Mouse (Mus musculus): ENCODE results near the gene Fam20c. TPM values are rescaled to one million over a fixed set of nuclear protein-coding genes. Genes with fewer than 3 reads are reported as not detected.

Gene Fam20c
- polyA plus RNA-seq, 1 experiment from 2014 or later, result 26.4 TPM

GRCm38 (mm10) chr5:138753946-138754302 is 390 bp upstream of the Fam20c start:
- ATAC-seq (ENCODE audit: low FRiP score) (no peak), DNase-seq (ENCODE audit: low spot score) (peak; percentile 59)
- Histone ChIP-seq H3K4me3 (ENCODE audit: low read depth, low read length) (peak overlapping the region; percentile 66), H3K27ac (ENCODE audit: low read depth, low read length) (peak overlapping the region; percentile 79), H3K4me2 (replicated peaks; ENCODE audit: low read depth, low read length) (peak overlapping the region; percentile 97), H3K9me3 (ENCODE audit: control insufficient read depth, low read length) (no peaks in the 10 kb centered on the region), H3K9ac (ENCODE audit: low read depth, low read length) (peak overlapping the region; percentile 89), H3K4me1 (replicated peaks; ENCODE audit: control insufficient read depth, insufficient read depth, low read length) (peaks cover 9% of the 10 kb centered on the region), H3K27me3 (ENCODE audit: control insufficient read depth, insufficient read depth, low read length) (peaks cover 5% of the 10 kb centered on the region), H3K36me3 (ENCODE audit: control insufficient read depth, insufficient read depth, low read length) (no peaks in the 10 kb centered on the region)
- 10% methylated on average over 9 of the region's 9 CpGs for WGBS

GRCm38 (mm10) chr5:138755121-138755452 is 773 bp downstream of the Fam20c start:
- peak overlapping the region; percentile 66 for H3K4me3 ChIP-seq (ENCODE audit: low read depth, low read length)
- peak overlapping the region; percentile 89 for H3K9ac ChIP-seq (ENCODE audit: low read depth, low read length)
- peak overlapping the region; percentile 97 for H3K4me2 ChIP-seq (replicated peaks; ENCODE audit: low read depth, low read length)
- peaks cover 9% of the 10 kb centered on the region for H3K4me1 ChIP-seq (replicated peaks; ENCODE audit: control insufficient read depth, insufficient read depth, low read length)
- ATAC-seq (ENCODE audit: low FRiP score) (no peak), DNase-seq (ENCODE audit: low spot score) (no peak)
- no peaks in the 10 kb centered on the region for H3K9me3 ChIP-seq (ENCODE audit: control insufficient read depth, low read length)
- H3K27me3 ChIP-seq (ENCODE audit: control insufficient read depth, insufficient read depth, low read length), result peaks cover 5% of the 10 kb centered on the region
- WGBS, result under 1% methylated on average over 33 of the region's 34 CpGs
- no peaks in the 10 kb centered on the region for H3K36me3 ChIP-seq (ENCODE audit: control insufficient read depth, insufficient read depth, low read length)
- H3K27ac ChIP-seq (ENCODE audit: low read depth, low read length), result peak overlapping the region; percentile 79

- Histone ChIP-seq H3K9me3 (ENCODE audit: control insufficient read depth, low read length) (no peaks in the 10 kb centered on the region), H3K27me3 (ENCODE audit: control insufficient read depth, insufficient read depth, low read length) (peaks cover 5% of the 10 kb centered on the region), H3K4me2 (replicated peaks; ENCODE audit: low read depth, low read length) (peak overlapping the region; percentile 97), H3K36me3 (ENCODE audit: control insufficient read depth, insufficient read depth, low read length) (no peaks in the 10 kb centered on the region), H3K9ac (ENCODE audit: low read depth, low read length) (peak overlapping the region; percentile 89), H3K4me3 (ENCODE audit: low read depth, low read length) (peak overlapping the region; percentile 66), H3K4me1 (replicated peaks; ENCODE audit: control insufficient read depth, insufficient read depth, low read length) (peaks cover 9% of the 10 kb centered on the region), H3K27ac (ENCODE audit: low read depth, low read length) (peak overlapping the region; percentile 79)
- whole genome bisulfite sequencing, result under 1% methylated on average over 61 of the region's 61 CpGs
- ATAC-seq (ENCODE audit: low FRiP score) (peak; percentile 11), DNase-seq (ENCODE audit: low spot score) (peak; percentile 60)
These were observed 1.4 kb downstream of the Fam20c start for GRCm38 (mm10) chr5:138755453-138756301.

- peak overlapping the region; percentile 97 for H3K4me2 ChIP-seq (replicated peaks; ENCODE audit: low read depth, low read length)
- ATAC-seq (ENCODE audit: low FRiP score), result peak; percentile 10; the same call in 1 of the 2 replicates
- H3K27ac ChIP-seq (ENCODE audit: low read depth, low read length), result peak overlapping the region; percentile 79
- H3K27me3 ChIP-seq (ENCODE audit: control insufficient read depth, insufficient read depth, low read length), result peaks cover 5% of the 10 kb centered on the region
- H3K9me3 ChIP-seq (ENCODE audit: control insufficient read depth, low read length), result no peaks in the 10 kb centered on the region
- no peaks in the 10 kb centered on the region for H3K36me3 ChIP-seq (ENCODE audit: control insufficient read depth, insufficient read depth, low read length)
- DNase-seq (ENCODE audit: low spot score), result no peak
- 22% methylated on average over 15 of the region's 15 CpGs for WGBS
- H3K9ac ChIP-seq (ENCODE audit: low read depth, low read length), result peak overlapping the region; percentile 89
- H3K4me1 ChIP-seq (replicated peaks; ENCODE audit: control insufficient read depth, insufficient read depth, low read length), result peaks cover 9% of the 10 kb centered on the region
- peak overlapping the region; percentile 66 for H3K4me3 ChIP-seq (ENCODE audit: low read depth, low read length)
These were observed 2.2 kb downstream of the Fam20c start for GRCm38 (mm10) chr5:138756311-138757085.

GRCm38 (mm10) chr5:138757135-138757534 is 2.8 kb downstream of the Fam20c start:
- WGBS, result 60% methylated on average over 6 of the region's 6 CpGs
- no peaks in the 10 kb centered on the region for H3K36me3 ChIP-seq (ENCODE audit: control insufficient read depth, insufficient read depth, low read length)
- no peaks in the 10 kb centered on the region for H3K9me3 ChIP-seq (ENCODE audit: control insufficient read depth, low read length)
- peaks cover 5% of the 10 kb centered on the region for H3K27me3 ChIP-seq (ENCODE audit: control insufficient read depth, insufficient read depth, low read length)
- DNase-seq (ENCODE audit: low spot score), result peak; percentile 25
- H3K4me2 ChIP-seq (replicated peaks; ENCODE audit: low read depth, low read length), result peak overlapping the region; percentile 97
- peak overlapping the region; percentile 66 for H3K4me3 ChIP-seq (ENCODE audit: low read depth, low read length)
- H3K27ac ChIP-seq (ENCODE audit: low read depth, low read length), result no peak overlapping the region
- H3K4me1 ChIP-seq (replicated peaks; ENCODE audit: control insufficient read depth, insufficient read depth, low read length), result peaks cover 9% of the 10 kb centered on the region
- ATAC-seq (ENCODE audit: low FRiP score), result no peak
- peak overlapping the region; percentile 89; the same call in 1 of the 2 replicates for H3K9ac ChIP-seq (ENCODE audit: low read depth, low read length)

- peak overlapping the region; percentile 66; the same call in 1 of the 2 replicates for H3K4me3 ChIP-seq (ENCODE audit: low read depth, low read length)
These were observed 3.3 kb downstream of the Fam20c start for GRCm38 (mm10) chr5:138757616-138758015.

GRCm38 (mm10) chr5:138758533-138758932 is 4.2 kb downstream of the Fam20c start:
- Histone ChIP-seq H3K36me3 (ENCODE audit: control insufficient read depth, insufficient read depth, low read length) (no peaks in the 10 kb centered on the region), H3K4me3 (ENCODE audit: low read depth, low read length) (no peak overlapping the region), H3K9ac (ENCODE audit: low read depth, low read length) (no peak overlapping the region), H3K27me3 (ENCODE audit: control insufficient read depth, insufficient read depth, low read length) (peaks cover 3% of the 10 kb centered on the region), H3K27ac (ENCODE audit: low read depth, low read length) (no peak overlapping the region), H3K4me2 (replicated peaks; ENCODE audit: low read depth, low read length) (no peak overlapping the region), H3K9me3 (ENCODE audit: control insufficient read depth, low read length) (no peaks in the 10 kb centered on the region), H3K4me1 (replicated peaks; ENCODE audit: control insufficient read depth, insufficient read depth, low read length) (peaks cover 7% of the 10 kb centered on the region)
- ATAC-seq (ENCODE audit: low FRiP score) (no peak), DNase-seq (ENCODE audit: low spot score) (no peak)
- 76% methylated on average over 3 of the region's 3 CpGs for WGBS

More at GRCm38 (mm10) chr5:138757616-138758015, 3.3 kb downstream of the Fam20c start:
- no peak overlapping the region; the same call in 1 of the 2 replicates for H3K9ac ChIP-seq (ENCODE audit: low read depth, low read length)
- DNase-seq (ENCODE audit: low spot score) (no peak), ATAC-seq (ENCODE audit: low FRiP score) (no peak)
- 92% methylated on average over 12 of the region's 12 CpGs for WGBS
- H3K4me2 ChIP-seq (replicated peaks; ENCODE audit: low read depth, low read length), result peak overlapping the region; percentile 97
- no peaks in the 10 kb centered on the region for H3K36me3 ChIP-seq (ENCODE audit: control insufficient read depth, insufficient read depth, low read length)
- no peak overlapping the region for H3K27ac ChIP-seq (ENCODE audit: low read depth, low read length)
- peaks cover 9% of the 10 kb centered on the region for H3K4me1 ChIP-seq (replicated peaks; ENCODE audit: control insufficient read depth, insufficient read depth, low read length)
- peaks cover 5% of the 10 kb centered on the region for H3K27me3 ChIP-seq (ENCODE audit: control insufficient read depth, insufficient read depth, low read length)
- no peaks in the 10 kb centered on the region for H3K9me3 ChIP-seq (ENCODE audit: control insufficient read depth, low read length)

- no peaks in the 10 kb centered on the region for H3K27me3 ChIP-seq (ENCODE audit: control insufficient read depth, insufficient read depth, low read length)
- no peaks in the 10 kb centered on the region for H3K4me1 ChIP-seq (replicated peaks; ENCODE audit: control insufficient read depth, insufficient read depth, low read length)
- H3K9me3 ChIP-seq (ENCODE audit: control insufficient read depth, low read length), result no peaks in the 10 kb centered on the region
- H3K4me2 ChIP-seq (replicated peaks; ENCODE audit: low read depth, low read length), result no peak overlapping the region
- H3K36me3 ChIP-seq (ENCODE audit: control insufficient read depth, insufficient read depth, low read length), result no peaks in the 10 kb centered on the region
- peak overlapping the region; percentile 19; the same call in 1 of the 2 replicates for H3K9ac ChIP-seq (ENCODE audit: low read depth, low read length)
- ATAC-seq (ENCODE audit: low FRiP score) (peak; percentile 51; the same call in 1 of the 2 replicates), DNase-seq (ENCODE audit: low spot score) (peak; percentile 23)
- no peak overlapping the region for H3K4me3 ChIP-seq (ENCODE audit: low read depth, low read length)
- H3K27ac ChIP-seq (ENCODE audit: low read depth, low read length), result peak overlapping the region; percentile 79
- 36% methylated on average over 5 of the region's 5 CpGs for WGBS
These were observed 7.6 kb downstream of the Fam20c start for GRCm38 (mm10) chr5:138761836-138762334.
